Mouse (Mus musculus): ENCODE results near the gene Ddx55.
A peak's percentile ranks its signal among the peaks of the same experiment; 100 is the strongest.

- TF ChIP-seq POLR2A (IDR thresholded peaks at IDR 0.05; ENCODE audit: control insufficient read depth, low read depth, low read length) (peak; percentile 88), CTCF (IDR thresholded peaks at IDR 0.05; ENCODE audit: control insufficient read depth, insufficient read depth, insufficient replicate concordance, low read depth, low read length) (no peak)
Measured at GRCm38 (mm10) chr5:124578633-124579317, 26.1 kb downstream of the Ddx55 start, which contains the start of the genes Eif2b1 and Gtf2h3.

All from testis, adult 2 months (tissue).